Mouse (Mus musculus) mesoderm, embryonic 11.5 days (tissue): ENCODE results near the gene Arhgdig.

Experiments used
- DNase-seq: peaks from one replicate; pipeline ENCODE4 v3.0.0-alpha.2; 2012; ENCODE audit warnings: low read depth, low spot score

The Arhgdig gene

GRCm38 (mm10) chr17:26207686-26208085 is at the start of gene Arhgdig:
Gene Arhgdig (minus strand): TSS chr17:26207786.
- no peak for DNase-seq

- no peak for DNase-seq
These were observed 47.7 kb upstream of the Arhgdig start for GRCm38 (mm10) chr17:26255313-26255712.

- no peak for DNase-seq
These were observed 45.8 kb upstream of the Arhgdig start for GRCm38 (mm10) chr17:26253399-26253798.

DNA sequence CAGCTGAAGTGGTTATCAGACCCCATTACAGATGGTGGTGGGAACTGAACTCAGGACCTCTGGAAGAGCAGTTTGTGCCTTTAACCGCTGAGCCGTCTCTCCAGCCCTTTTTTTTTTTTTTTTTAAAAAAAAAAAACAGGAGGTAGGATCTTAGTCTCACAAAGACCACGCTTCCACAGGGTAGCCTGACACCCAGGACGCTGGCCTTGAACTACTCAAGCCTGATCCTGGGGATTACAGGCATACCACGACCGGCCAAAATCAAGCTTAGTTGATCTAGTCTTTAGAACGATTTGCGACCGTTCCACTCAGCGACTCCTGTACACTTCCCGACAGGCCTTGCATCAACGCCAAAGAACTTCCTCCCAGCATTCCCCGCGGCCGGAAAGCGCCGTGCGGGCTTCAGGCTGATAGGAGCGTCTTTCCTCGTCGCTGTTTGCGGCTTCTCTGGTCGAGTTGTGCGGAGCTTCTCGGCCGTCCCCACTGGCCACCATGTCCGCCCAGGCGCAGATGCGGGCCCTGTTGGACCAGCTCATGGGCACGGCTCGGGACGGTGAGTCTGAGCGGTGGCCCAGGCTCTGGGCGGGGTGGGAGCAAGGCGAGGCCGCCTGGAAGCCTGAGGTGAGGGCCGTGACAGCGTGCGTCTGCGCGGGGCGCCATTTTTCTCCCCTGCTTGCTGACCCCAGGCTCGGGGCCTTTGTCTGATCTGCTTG is 45.1 kb upstream of the Arhgdig start, which contains the start of gene Luc7l:
Gene Luc7l, plus strand, starts transcription at position 358 of the 713 bp plus-strand sequence.
- peak; percentile 93 for DNase-seq

- no peak for DNase-seq
These were observed 44.4 kb upstream of the Arhgdig start for GRCm38 (mm10) chr17:26251886-26252538.

- DNase-seq = peak; percentile 97
These were observed 36.7 kb upstream of the Arhgdig start, which contains the start of gene Fam234a for GRCm38 (mm10) chr17:26244101-26244841. Gene Fam234a (minus strand): TSS chr17:26244242.

GRCm38 (mm10) chr17:26243471-26244100 is 36.0 kb upstream of the Arhgdig start:
- no peak for DNase-seq

DNA sequence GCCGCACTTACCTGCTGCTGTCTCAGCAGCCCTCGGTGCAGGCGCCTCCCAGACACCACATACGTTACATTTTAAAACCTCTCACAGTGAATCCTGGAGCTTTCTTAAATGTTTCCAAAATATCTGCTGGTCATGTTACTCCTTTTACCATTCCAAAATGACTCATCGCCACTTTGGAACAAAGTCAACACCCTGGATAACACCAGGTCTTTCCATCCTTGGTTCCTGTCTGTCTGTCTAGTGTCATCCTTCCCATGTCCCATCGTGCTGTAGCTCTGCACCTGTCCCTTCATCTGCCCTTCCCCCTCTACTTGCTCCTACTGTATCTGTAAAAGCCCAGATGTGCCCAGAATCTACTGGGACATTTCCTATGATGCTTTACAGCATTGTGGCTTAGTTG is 33.4 kb upstream of the Arhgdig start:
- DNase-seq = no peak

DNA sequence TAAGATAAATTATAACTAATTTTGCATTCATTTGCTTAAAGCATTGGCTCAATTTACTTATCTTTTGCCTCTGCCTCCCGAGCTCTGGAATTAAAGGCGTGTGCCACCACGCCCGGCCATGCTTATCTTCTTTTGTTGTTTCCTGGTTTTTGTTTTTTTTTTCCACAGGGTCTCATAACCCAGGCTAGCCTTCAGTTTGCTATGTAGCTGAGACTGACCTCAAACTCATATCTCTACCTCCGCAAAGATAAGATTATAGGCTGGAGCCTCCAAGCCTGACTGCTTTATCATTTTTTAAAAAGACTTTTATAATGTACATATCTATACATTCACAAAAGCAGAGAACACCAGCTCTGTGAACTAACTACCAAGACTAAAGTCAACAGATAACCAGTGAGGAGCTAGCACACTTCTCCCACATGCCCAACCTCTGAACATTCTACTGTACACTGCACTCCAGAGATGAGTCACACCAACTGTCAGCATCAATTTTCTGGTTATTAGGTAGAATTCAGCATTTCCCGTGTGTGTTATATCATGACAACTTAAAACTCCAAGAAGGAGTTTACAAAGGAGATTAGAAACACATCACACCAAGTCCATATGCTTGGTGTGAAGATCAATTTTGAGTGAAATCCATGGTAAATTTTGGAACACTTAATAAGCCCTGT is 32.7 kb upstream of the Arhgdig start:
- DNase-seq = no peak

DNA sequence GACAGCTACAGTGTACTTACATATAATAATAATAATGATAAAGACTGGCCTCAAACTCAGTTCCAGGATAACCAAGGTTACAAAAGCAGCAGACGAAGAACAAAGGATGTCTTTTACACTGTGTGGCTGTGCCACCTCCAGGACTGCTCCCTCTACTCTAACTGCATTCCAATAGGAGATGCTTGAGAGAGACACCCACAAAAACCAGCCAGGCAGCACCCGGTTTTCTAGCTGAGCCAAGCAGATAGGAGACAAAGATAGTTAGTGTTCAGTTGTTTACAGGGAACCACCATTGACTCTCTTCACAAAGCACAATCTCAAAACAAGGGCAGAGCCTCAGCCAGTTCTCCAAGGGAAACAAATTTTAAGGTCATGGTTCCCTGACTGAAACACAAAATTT is 32.0 kb upstream of the Arhgdig start:
- no peak for DNase-seq

DNA sequence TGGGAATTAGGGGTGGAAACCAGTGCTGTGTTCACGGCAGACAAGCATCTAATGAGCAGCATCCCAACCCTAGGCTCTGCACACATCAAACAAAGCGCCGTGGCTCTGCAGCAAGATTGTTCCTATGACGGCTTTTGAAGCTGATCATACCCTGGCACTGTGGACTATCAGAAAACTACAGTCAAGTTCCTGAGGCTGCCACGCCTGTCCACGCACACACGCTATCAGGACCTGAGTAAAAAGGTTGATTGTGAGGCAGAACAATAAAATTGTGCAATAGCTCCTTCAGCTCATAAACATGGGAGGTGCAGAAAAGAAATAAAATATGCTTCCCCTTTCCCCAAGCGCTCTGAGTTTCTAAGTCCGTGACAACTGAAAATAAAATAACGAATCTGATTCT is 30.1 kb upstream of the Arhgdig start:
- DNase-seq = no peak

GRCm38 (mm10) chr17:26235077-26235815 is 27.7 kb upstream of the Arhgdig start:
- no peak for DNase-seq

- no peak for DNase-seq
These were observed 26.8 kb upstream of the Arhgdig start for GRCm38 (mm10) chr17:26234386-26234785.

DNA sequence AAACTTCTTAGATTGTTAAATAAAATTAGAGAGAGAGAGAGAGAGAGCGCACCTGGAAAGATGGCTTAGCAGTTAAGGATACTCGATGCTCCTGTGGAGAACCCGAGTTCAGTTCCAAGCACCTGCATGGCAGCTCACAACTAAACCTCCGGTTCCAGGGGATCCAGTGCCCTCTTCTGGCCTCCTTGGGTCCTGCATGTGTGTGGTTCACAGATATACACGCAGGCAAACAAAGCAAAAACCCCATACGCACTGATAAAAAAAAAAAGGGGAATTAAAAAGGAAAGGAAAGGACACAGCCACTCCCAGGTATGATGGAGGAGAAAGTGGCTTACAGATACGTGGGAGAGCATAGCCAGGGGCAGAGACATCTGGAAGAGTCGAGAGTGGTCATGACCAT is 25.3 kb upstream of the Arhgdig start:
- DNase-seq = no peak

DNA sequence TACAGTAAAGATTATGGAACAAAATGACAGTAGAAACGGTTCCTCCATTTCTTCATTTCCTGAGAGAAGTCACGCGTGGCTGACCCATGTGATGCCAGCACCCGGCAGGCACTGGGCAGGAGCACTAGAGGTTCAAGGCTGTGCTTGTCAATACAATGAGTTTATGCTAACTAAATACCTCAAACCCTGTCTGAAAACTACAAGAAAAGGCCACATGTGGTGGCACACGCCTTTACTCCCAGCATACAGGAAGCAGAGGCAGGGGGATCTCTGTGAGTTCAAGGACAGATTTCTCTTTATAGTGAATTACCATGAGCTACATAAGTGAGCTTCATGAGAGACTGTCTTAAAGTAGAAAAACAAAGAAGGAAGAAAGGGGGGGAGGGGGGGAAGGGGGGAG is 23.6 kb upstream of the Arhgdig start:
- no peak for DNase-seq

DNA sequence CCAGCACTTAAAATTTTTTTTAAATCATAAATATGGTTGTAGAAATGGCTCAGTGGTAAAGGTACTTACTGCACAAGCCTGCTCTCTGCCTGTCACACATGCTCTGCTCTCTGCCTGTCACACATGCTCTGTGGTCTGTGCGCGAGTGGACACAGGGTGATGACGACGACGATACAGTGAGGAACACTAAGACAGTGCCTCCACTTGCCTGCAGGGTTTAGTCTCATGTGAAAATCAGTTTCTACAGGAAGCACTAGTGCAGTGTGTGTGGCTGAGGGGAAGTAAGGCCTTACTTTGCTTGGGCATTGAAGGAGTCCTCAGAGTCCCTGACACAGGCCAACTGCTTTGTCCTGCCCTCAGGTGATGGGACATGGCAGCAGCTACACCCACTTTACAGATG is 22.2 kb upstream of the Arhgdig start:
- no peak for DNase-seq

DNA sequence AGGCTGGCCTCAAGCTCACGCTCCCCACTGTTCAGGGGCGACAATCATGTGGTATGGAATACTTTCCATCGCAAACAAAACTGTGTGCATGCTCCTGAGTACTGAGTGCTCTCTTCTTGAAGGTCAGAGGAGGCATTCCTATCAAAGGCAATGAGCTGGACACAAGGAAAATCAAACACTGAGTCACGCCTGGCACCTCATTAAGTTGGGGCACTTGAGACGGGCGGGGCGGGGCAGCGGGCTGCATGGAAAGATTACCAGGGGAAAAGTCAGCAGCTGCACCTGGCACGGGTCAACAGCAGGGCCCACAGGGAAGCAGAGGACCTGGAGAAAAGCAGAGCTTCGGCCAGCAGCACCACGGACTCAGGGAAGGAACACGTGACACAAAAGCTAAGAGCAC is 17.6 kb upstream of the Arhgdig start:
- no peak for DNase-seq

GRCm38 (mm10) chr17:26221508-26221907 is 13.9 kb upstream of the Arhgdig start:
- no peak for DNase-seq

GRCm38 (mm10) chr17:26212681-26213080 is 5.1 kb upstream of the Arhgdig start:
- no peak for DNase-seq

- no peak for DNase-seq
These were observed 4.7 kb upstream of the Arhgdig start for GRCm38 (mm10) chr17:26212241-26212640.

- DNase-seq = no peak
These were observed 1.2 kb downstream of the Arhgdig start for GRCm38 (mm10) chr17:26206392-26206791.
